Mouse (Mus musculus) left cerebral cortex, postnatal 4 days (tissue): ENCODE data around the gene Rnf207. TPM values are rescaled to one million over a fixed set of nuclear protein-coding genes. Genes with fewer than 3 reads are reported as not detected.

Experiments
- DNase-seq: peaks from one replicate; pipeline ENCODE4 v3.0.0-alpha.2; 2022
- intact Hi-C: fragments of 180-260 bp; cut with DNase I; formaldehyde crosslinking; loops from one replicate; pipeline ENCODE4 v1.15.1; 2025
- total RNA-seq, 2 experiments: library from RNA; stranded (reverse); gene quantifications; 2 replicates each; pipeline ENCODE4 v1.2.3; 2021

The Rnf207 gene
- total RNA-seq, 2 experiments from 2014 or later = 3.0 to 3.8 TPM

- peak; percentile 78 for DNase-seq
- intact Hi-C loops = no loop called here
Measured at GRCm38 (mm10) chr4:152332952-152333351, 14.2 kb upstream of the Rnf207 start.

GRCm38 (mm10) chr4:152328691-152329090 lies 9.9 kb upstream of the Rnf207 start:
- intact Hi-C loops = no loop called here
- peak; percentile 58 for DNase-seq

GRCm38 (mm10) chr4:152326543-152326942 lies 7.8 kb upstream of the Rnf207 start:
- intact Hi-C loops = no loop called here
- DNase-seq = no peak

- intact Hi-C loops = no loop called here
- peak; percentile 93 for DNase-seq
Measured at GRCm38 (mm10) chr4:152325574-152326411, 7.0 kb upstream of the Rnf207 start, which contains the start of gene Rpl22. Gene Rpl22 (plus strand): TSS chr4:152325742.

GRCm38 (mm10) chr4:152324641-152325562 lies 6.1 kb upstream of the Rnf207 start:
- intact Hi-C loops = no loop called here
- no peak for DNase-seq

GRCm38 (mm10) chr4:152321464-152321863 lies 2.7 kb upstream of the Rnf207 start:
- intact Hi-C loops = no loop called here
- no peak for DNase-seq

GRCm38 (mm10) chr4:152317631-152318033 lies 1.2 kb downstream of the Rnf207 start:
- intact Hi-C loops = no loop called here
- peak; percentile 43 for DNase-seq

- intact Hi-C loops = no loop called here
- no peak for DNase-seq
Measured at GRCm38 (mm10) chr4:152315498-152316213, 3.1 kb downstream of the Rnf207 start.

GRCm38 (mm10) chr4:152313934-152314333 lies 4.9 kb downstream of the Rnf207 start:
- intact Hi-C loops = no loop called here
- peak; percentile 65 for DNase-seq

- intact Hi-C loops = no loop called here
- DNase-seq = no peak
Measured at GRCm38 (mm10) chr4:152313211-152313632, 5.6 kb downstream of the Rnf207 start.

- intact Hi-C loops = no loop called here
- no peak for DNase-seq
Measured at GRCm38 (mm10) chr4:152312186-152312585, 6.6 kb downstream of the Rnf207 start.

- no peak for DNase-seq
- intact Hi-C loops = no loop called here
Measured at GRCm38 (mm10) chr4:152307542-152307941, 11.3 kb downstream of the Rnf207 start.

- DNase-seq = no peak
- intact Hi-C loops = no loop called here
Measured at GRCm38 (mm10) chr4:152305991-152306390, 12.8 kb downstream of the Rnf207 start.

GRCm38 (mm10) chr4:152304685-152305084 lies 14.1 kb downstream of the Rnf207 start:
- intact Hi-C loops = no loop called here
- DNase-seq = peak; percentile 87

- no peak for DNase-seq
- intact Hi-C loops = no loop called here
Measured at GRCm38 (mm10) chr4:152303172-152303571, 15.6 kb downstream of the Rnf207 start.

GRCm38 (mm10) chr4:152302012-152302411 lies 16.8 kb downstream of the Rnf207 start:
- intact Hi-C loops = no loop called here
- no peak for DNase-seq

GRCm38 (mm10) chr4:152300375-152300774 lies 18.4 kb downstream of the Rnf207 start:
- DNase-seq = peak; percentile 80
- intact Hi-C loops = no loop called here

GRCm38 (mm10) chr4:152298836-152299235 lies 20.0 kb downstream of the Rnf207 start:
- intact Hi-C loops = no loop called here
- DNase-seq = no peak

- intact Hi-C loops = no loop called here
- DNase-seq = peak; percentile 100
Measured at GRCm38 (mm10) chr4:152296874-152297861, 21.6 kb downstream of the Rnf207 start, which contains the start of gene Icmt. Gene Icmt (plus strand): TSS chr4:152297227.
